Mouse (Mus musculus): Measurements from ENCODE around the gene Nup85. TPM values are rescaled to one million over a fixed set of nuclear protein-coding genes. Genes with fewer than 3 reads are reported as not detected.

The Nup85 gene
- polyA plus RNA-seq, 1 experiment from 2014 or later: 122 TPM

GRCm38 (mm10) chr11:115614346-115615107 lies 50.3 kb downstream of the Nup85 start:
- H3K9me3 ChIP-seq (replicated peaks; ENCODE audit: control insufficient read depth, low read length): no peaks in the 10 kb centered on the region
- no peak for ATAC-seq

GRCm38 (mm10) chr11:115615108-115615825 lies 51.0 kb downstream of the Nup85 start:
- ATAC-seq (no peak), DNase-seq (ENCODE audit: low spot score) (no peak)
- Histone ChIP-seq H3K9me3 (replicated peaks; ENCODE audit: control insufficient read depth, low read length) (no peaks in the 10 kb centered on the region), H3K9ac (ENCODE audit: low read length) (no peak overlapping the region), H3K4me1 (ENCODE audit: control insufficient read depth, insufficient read depth, low read length) (0 out of 2 replicates have a peak, but pooled peaks cover 2% of the 10 kb centered on the region), H3K4me3 (ENCODE audit: low read depth, low read length) (no peak overlapping the region), H3K4me2 (ENCODE audit: low read length) (no peak overlapping the region), H3K36me3 (ENCODE audit: control insufficient read depth, insufficient read depth, low read length) (peaks cover 32% of the 10 kb centered on the region), H3K27ac (ENCODE audit: low read depth, low read length) (no peak overlapping the region), H3K27me3 (replicated peaks; ENCODE audit: control insufficient read depth, insufficient read depth, low read length) (no peaks in the 10 kb centered on the region)
- 86% methylated on average over 15 of the region's 15 CpGs for WGBS

More at GRCm38 (mm10) chr11:115614346-115615107, 50.3 kb downstream of the Nup85 start:
- Histone ChIP-seq H3K27ac (ENCODE audit: low read depth, low read length) (no peak overlapping the region), H3K27me3 (replicated peaks; ENCODE audit: control insufficient read depth, insufficient read depth, low read length) (no peaks in the 10 kb centered on the region), H3K4me2 (ENCODE audit: low read length) (no peak overlapping the region), H3K4me3 (ENCODE audit: low read depth, low read length) (no peak overlapping the region), H3K4me1 (ENCODE audit: control insufficient read depth, insufficient read depth, low read length) (0 out of 2 replicates have a peak, but pooled peaks cover 2% of the 10 kb centered on the region), H3K9ac (ENCODE audit: low read length) (no peak overlapping the region), H3K36me3 (ENCODE audit: control insufficient read depth, insufficient read depth, low read length) (peaks cover 28% of the 10 kb centered on the region)
- DNase-seq (ENCODE audit: low spot score): no peak
- 84% methylated on average over 10 of the region's 10 CpGs for WGBS

GRCm38 (mm10) chr11:115615875-115616274 lies 51.6 kb downstream of the Nup85 start:
- H3K4me3 ChIP-seq (ENCODE audit: low read depth, low read length): no peak overlapping the region
- no peak overlapping the region for H3K9ac ChIP-seq (ENCODE audit: low read length)
- no peak overlapping the region for H3K27ac ChIP-seq (ENCODE audit: low read depth, low read length)
- 0 out of 2 replicates have a peak, but pooled peaks cover 2% of the 10 kb centered on the region for H3K4me1 ChIP-seq (ENCODE audit: control insufficient read depth, insufficient read depth, low read length)
- no peaks in the 10 kb centered on the region for H3K27me3 ChIP-seq (replicated peaks; ENCODE audit: control insufficient read depth, insufficient read depth, low read length)
- H3K36me3 ChIP-seq (ENCODE audit: control insufficient read depth, insufficient read depth, low read length): peaks cover 38% of the 10 kb centered on the region
- WGBS: 85% methylated on average over 6 of the region's 6 CpGs
- H3K4me2 ChIP-seq (ENCODE audit: low read length): no peak overlapping the region
- ATAC-seq (no peak), DNase-seq (ENCODE audit: low spot score) (no peak)
- H3K9me3 ChIP-seq (replicated peaks; ENCODE audit: control insufficient read depth, low read length): no peaks in the 10 kb centered on the region

- Histone ChIP-seq H3K4me1 (ENCODE audit: control insufficient read depth, insufficient read depth, low read length) (0 out of 2 replicates have a peak, but pooled peaks cover 2% of the 10 kb centered on the region), H3K4me3 (ENCODE audit: low read depth, low read length) (no peak overlapping the region), H3K27ac (ENCODE audit: low read depth, low read length) (no peak overlapping the region), H3K9ac (ENCODE audit: low read length) (no peak overlapping the region), H3K4me2 (ENCODE audit: low read length) (no peak overlapping the region), H3K9me3 (replicated peaks; ENCODE audit: control insufficient read depth, low read length) (no peaks in the 10 kb centered on the region), H3K36me3 (ENCODE audit: control insufficient read depth, insufficient read depth, low read length) (peaks cover 43% of the 10 kb centered on the region), H3K27me3 (replicated peaks; ENCODE audit: control insufficient read depth, insufficient read depth, low read length) (no peaks in the 10 kb centered on the region)
- 91% methylated on average over 7 of the region's 7 CpGs for WGBS
- no peak for ATAC-seq
- DNase-seq (ENCODE audit: low spot score): no peak
These were observed 52.1 kb downstream of the Nup85 start for GRCm38 (mm10) chr11:115616371-115616770.

- H3K27me3 ChIP-seq (replicated peaks; ENCODE audit: control insufficient read depth, insufficient read depth, low read length): no peaks in the 10 kb centered on the region
- no peak overlapping the region for H3K4me3 ChIP-seq (ENCODE audit: low read depth, low read length)
- H3K27ac ChIP-seq (ENCODE audit: low read depth, low read length): no peak overlapping the region
- WGBS: 84% methylated on average over 5 of the region's 6 CpGs
- H3K9me3 ChIP-seq (replicated peaks; ENCODE audit: control insufficient read depth, low read length): no peaks in the 10 kb centered on the region
- DNase-seq (ENCODE audit: low spot score) (no peak), ATAC-seq (no peak)
- H3K4me1 ChIP-seq (ENCODE audit: control insufficient read depth, insufficient read depth, low read length): 0 out of 2 replicates have a peak, but pooled peaks cover 2% of the 10 kb centered on the region
- peaks cover 45% of the 10 kb centered on the region for H3K36me3 ChIP-seq (ENCODE audit: control insufficient read depth, insufficient read depth, low read length)
- H3K9ac ChIP-seq (ENCODE audit: low read length): no peak overlapping the region
- no peak overlapping the region for H3K4me2 ChIP-seq (ENCODE audit: low read length)
These were observed 52.7 kb downstream of the Nup85 start for GRCm38 (mm10) chr11:115616893-115617292.

- no peak overlapping the region for H3K27ac ChIP-seq (ENCODE audit: low read depth, low read length)
- H3K9me3 ChIP-seq (replicated peaks; ENCODE audit: control insufficient read depth, low read length): no peaks in the 10 kb centered on the region
- DNase-seq (ENCODE audit: low spot score): no peak
- H3K9ac ChIP-seq (ENCODE audit: low read length): no peak overlapping the region
- H3K36me3 ChIP-seq (ENCODE audit: control insufficient read depth, insufficient read depth, low read length): peaks cover 56% of the 10 kb centered on the region
- WGBS: 92% methylated on average over 2 of the region's 2 CpGs
- no peak overlapping the region for H3K4me3 ChIP-seq (ENCODE audit: low read depth, low read length)
- H3K4me2 ChIP-seq (ENCODE audit: low read length): no peak overlapping the region
- H3K27me3 ChIP-seq (replicated peaks; ENCODE audit: control insufficient read depth, insufficient read depth, low read length): no peaks in the 10 kb centered on the region
- ATAC-seq: no peak
- 0 out of 2 replicates have a peak, but pooled peaks cover 2% of the 10 kb centered on the region for H3K4me1 ChIP-seq (ENCODE audit: control insufficient read depth, insufficient read depth, low read length)
These were observed 53.8 kb downstream of the Nup85 start for GRCm38 (mm10) chr11:115618001-115618400.

- Histone ChIP-seq H3K9ac (ENCODE audit: low read length) (no peak overlapping the region), H3K27me3 (replicated peaks; ENCODE audit: control insufficient read depth, insufficient read depth, low read length) (no peaks in the 10 kb centered on the region), H3K4me2 (ENCODE audit: low read length) (no peak overlapping the region), H3K36me3 (ENCODE audit: control insufficient read depth, insufficient read depth, low read length) (peaks cover 62% of the 10 kb centered on the region), H3K4me3 (ENCODE audit: low read depth, low read length) (no peak overlapping the region), H3K4me1 (ENCODE audit: control insufficient read depth, insufficient read depth, low read length) (no peaks in the 10 kb centered on the region), H3K27ac (ENCODE audit: low read depth, low read length) (no peak overlapping the region), H3K9me3 (replicated peaks; ENCODE audit: control insufficient read depth, low read length) (no peaks in the 10 kb centered on the region)
- ATAC-seq (no peak), DNase-seq (ENCODE audit: low spot score) (no peak)
- 87% methylated on average over 16 of the region's 16 CpGs for WGBS
These were observed 54.7 kb downstream of the Nup85 start for GRCm38 (mm10) chr11:115618732-115619516.

- no peak for ATAC-seq
- Histone ChIP-seq H3K27me3 (replicated peaks; ENCODE audit: control insufficient read depth, insufficient read depth, low read length) (no peaks in the 10 kb centered on the region), H3K4me2 (ENCODE audit: low read length) (no peak overlapping the region), H3K9ac (ENCODE audit: low read length) (no peak overlapping the region), H3K4me1 (ENCODE audit: control insufficient read depth, insufficient read depth, low read length) (no peaks in the 10 kb centered on the region), H3K9me3 (replicated peaks; ENCODE audit: control insufficient read depth, low read length) (no peaks in the 10 kb centered on the region), H3K36me3 (ENCODE audit: control insufficient read depth, insufficient read depth, low read length) (peaks cover 58% of the 10 kb centered on the region), H3K4me3 (ENCODE audit: low read depth, low read length) (no peak overlapping the region), H3K27ac (ENCODE audit: low read depth, low read length) (no peak overlapping the region)
- WGBS: 94% methylated on average over 7 of the region's 7 CpGs
- DNase-seq (ENCODE audit: low spot score): no peak
These were observed 55.7 kb downstream of the Nup85 start for GRCm38 (mm10) chr11:115619949-115620348.
